Mouse (Mus musculus) kidney, adult 2 months (tissue): ENCODE measurements around the gene C2cd4a. TPM values are rescaled to one million over a fixed set of nuclear protein-coding genes. Genes with fewer than 3 reads are reported as not detected.

ENCODE experiments used
- DNase-seq: peaks from one replicate; pipeline ENCODE4 v3.0.0; 2021
- H3K27ac ChIP-seq: fragments of 200-500 bp; 2 replicates; pipeline ENCODE4 v1.5.1; 2012; ENCODE audit warnings: low read depth, low read length, control low read depth, inconsistent platforms; ENCODE audit not compliant: insufficient read depth
- H3K27me3 ChIP-seq: fragments of 200-500 bp; replicated peaks from 2 replicates; pipeline ENCODE4 v1.6.1; 2012; ENCODE audit warnings: mild to moderate bottlenecking, moderate library complexity, low read length, inconsistent platforms; ENCODE audit not compliant: control insufficient read depth, insufficient read depth
- H3K36me3 ChIP-seq: fragments of 200-500 bp; 2 replicates; pipeline ENCODE4 v1.6.1; 2012; ENCODE audit warnings: mild to moderate bottlenecking, moderate library complexity, low read length, inconsistent platforms; ENCODE audit not compliant: control insufficient read depth, insufficient read depth
- H3K4me1 ChIP-seq: fragments of 200-500 bp; 2 replicates; pipeline ENCODE4 v1.6.1; 2011; ENCODE audit warnings: low read length; ENCODE audit not compliant: control insufficient read depth, insufficient read depth
- H3K4me3 ChIP-seq: fragments of 200-500 bp; 2 replicates; pipeline ENCODE4 v1.5.1; 2011; ENCODE audit warnings: mild to moderate bottlenecking, low read depth, low read length, control low read depth; ENCODE audit not compliant: insufficient read depth
- CTCF ChIP-seq: fragments of 200-500 bp; conservative IDR thresholded peaks from 2 replicates; pipeline ENCODE4 v1.5.1; 2011; ENCODE audit warnings: low read depth, mild to moderate bottlenecking, control low read depth, low read length, moderate library complexity, mixed read lengths; ENCODE audit not compliant: insufficient read depth, insufficient read length
- POLR2A ChIP-seq: fragments of 200-500 bp; IDR thresholded peaks from one replicate; pipeline ENCODE4 v1.6.1; 2011; ENCODE audit warnings: low read depth, low read length, control low read depth
- WGBS: fragments of 180-500 bp; shearing (Covaris S2); methylation state at CpG from one replicate; pipeline ENCODE4 v1.1.7; 2018; 5-methylcytosine and 5-hydroxymethylcytosine counted together
- polyA plus RNA-seq: library from polyadenylated mRNA; depleted of rRNA; stranded (reverse); fragments of >200 nt; gene quantifications from 2 replicates; pipeline ENCODE4 v1.2.3, GENCODE M21; 2012; rRNA removed

The C2cd4a gene
- polyA plus RNA-seq = 0.33 and 0.41 TPM in 2 replicates

- H3K36me3 ChIP-seq = no peaks in the 10 kb centered on the region
- DNase-seq = peak; percentile 30
- TF ChIP-seq POLR2A (no peak), CTCF (no peak)
- H3K27ac ChIP-seq = no peak within 1 kb of the TSS
- no peaks in the 10 kb centered on the region; the same call in 1 of the 2 replicates for H3K27me3 ChIP-seq
- H3K4me1 ChIP-seq = no peaks in the 10 kb centered on the region; the same call in 1 of the 2 replicates
- 3% methylated on average over 20 of the region's 20 CpGs for WGBS
- H3K4me3 ChIP-seq = peak within 1 kb of the TSS; percentile 38; the same call in 1 of the 2 replicates
These were observed at the start of gene C2cd4a for GRCm38 (mm10) chr9:67832046-67832605. Gene C2cd4a, minus strand, starts transcription at chr9:67832330.

DNA sequence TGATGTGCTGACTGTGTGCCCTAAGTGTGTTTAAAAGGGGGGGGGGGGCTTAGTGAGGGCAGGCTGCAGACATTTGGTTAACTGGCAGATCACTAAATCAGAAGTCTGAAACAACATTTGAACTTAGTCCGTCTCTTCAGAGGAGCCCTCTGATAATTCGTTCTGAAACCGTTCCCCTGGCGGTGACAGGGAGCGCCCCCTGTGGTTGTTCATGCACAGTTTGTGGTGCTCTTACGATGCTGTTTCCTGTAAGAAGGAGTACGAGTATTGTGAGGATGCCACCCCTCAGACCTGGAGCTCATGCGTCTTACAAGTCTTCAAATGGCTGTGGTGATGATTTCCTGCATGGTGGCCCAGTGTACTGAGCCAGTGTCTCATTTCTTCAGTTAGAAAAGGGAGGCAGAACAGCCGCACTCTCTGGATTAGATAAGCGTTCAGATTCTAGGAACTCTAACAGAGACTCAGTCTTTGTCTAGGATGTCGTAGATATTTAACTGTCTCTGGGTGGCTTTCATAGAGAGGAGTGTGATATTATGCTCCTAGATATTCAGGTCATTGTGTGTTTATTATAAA is 46.2 kb upstream of the C2cd4a start:
- Histone ChIP-seq H3K27ac (no peak overlapping the region), H3K27me3 (no peaks in the 10 kb centered on the region), H3K4me3 (no peak overlapping the region), H3K4me1 (no peaks in the 10 kb centered on the region), H3K36me3 (no peaks in the 10 kb centered on the region; the same call in 1 of the 2 replicates)
- no peak for DNase-seq
- 97% methylated on average over 11 of the region's 11 CpGs for WGBS
- TF ChIP-seq POLR2A (no peak), CTCF (no peak)

GRCm38 (mm10) chr9:67877081-67877718 is 45.1 kb upstream of the C2cd4a start:
- Histone ChIP-seq H3K4me3 (no peak overlapping the region), H3K27me3 (no peaks in the 10 kb centered on the region), H3K36me3 (peaks cover 2% of the 10 kb centered on the region), H3K27ac (no peak overlapping the region), H3K4me1 (no peaks in the 10 kb centered on the region)
- 70% methylated on average over 14 of the region's 14 CpGs for WGBS
- no peak for DNase-seq
- TF ChIP-seq CTCF (no peak), POLR2A (no peak)

DNA sequence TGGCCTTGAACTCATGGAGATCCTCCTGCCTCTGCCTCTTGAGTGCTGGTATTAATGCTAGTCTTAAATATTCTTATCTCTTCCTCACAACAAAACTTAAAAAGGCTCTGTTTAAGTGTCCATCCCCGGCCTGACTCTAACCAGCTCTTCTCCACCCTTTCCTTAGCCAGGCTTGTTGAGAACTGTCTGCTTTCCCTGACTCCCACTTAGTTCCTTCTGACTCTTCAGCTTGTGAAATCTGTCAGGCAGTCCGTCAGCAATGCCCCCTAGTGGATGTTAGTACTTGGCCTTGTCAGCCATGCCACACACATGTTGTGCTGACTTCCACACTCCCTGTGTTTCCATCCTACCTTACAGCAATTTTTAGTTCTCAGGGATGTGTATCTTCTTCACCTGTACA is 43.2 kb upstream of the C2cd4a start:
- Histone ChIP-seq H3K36me3 (peaks cover 2% of the 10 kb centered on the region), H3K4me3 (no peak overlapping the region), H3K27me3 (no peaks in the 10 kb centered on the region), H3K27ac (no peak overlapping the region), H3K4me1 (no peaks in the 10 kb centered on the region)
- WGBS = 54% methylated on average over 2 of the region's 2 CpGs
- TF ChIP-seq CTCF (peak; percentile 87), POLR2A (no peak)
- peak; percentile 61 for DNase-seq

GRCm38 (mm10) chr9:67874522-67875222 is 42.5 kb upstream of the C2cd4a start:
- 84% methylated on average over 7 of the region's 7 CpGs for WGBS
- H3K36me3 ChIP-seq = peaks cover 2% of the 10 kb centered on the region
- TF ChIP-seq POLR2A (no peak), CTCF (no peak)
- no peak overlapping the region for H3K4me3 ChIP-seq
- no peaks in the 10 kb centered on the region for H3K4me1 ChIP-seq
- DNase-seq = no peak
- no peak overlapping the region for H3K27ac ChIP-seq
- no peaks in the 10 kb centered on the region for H3K27me3 ChIP-seq

GRCm38 (mm10) chr9:67869691-67870450 is 37.7 kb upstream of the C2cd4a start:
- Histone ChIP-seq H3K36me3 (peaks cover 2% of the 10 kb centered on the region), H3K4me1 (peaks cover 5% of the 10 kb centered on the region; the same call in 1 of the 2 replicates), H3K27me3 (no peaks in the 10 kb centered on the region), H3K4me3 (no peak overlapping the region), H3K27ac (no peak overlapping the region)
- TF ChIP-seq CTCF (no peak), POLR2A (no peak)
- no peak for DNase-seq
- WGBS = 80% methylated on average over 16 of the region's 16 CpGs

- no peaks in the 10 kb centered on the region; the same call in 1 of the 2 replicates for H3K36me3 ChIP-seq
- DNase-seq = no peak
- TF ChIP-seq POLR2A (no peak), CTCF (no peak)
- no peak overlapping the region for H3K27ac ChIP-seq
- 95% methylated on average over 6 of the region's 6 CpGs for WGBS
- no peaks in the 10 kb centered on the region for H3K27me3 ChIP-seq
- H3K4me3 ChIP-seq = no peak overlapping the region
- H3K4me1 ChIP-seq = peaks cover 11% of the 10 kb centered on the region; the same call in 1 of the 2 replicates
These were observed 35.3 kb upstream of the C2cd4a start for GRCm38 (mm10) chr9:67867411-67867810.
